Mouse (Mus musculus) cerebellum, adult 11 months (tissue): ENCODE data around the gene Taf1c.

Experiments
- DNase-seq: peaks from one replicate; pipeline ENCODE4 v3.0.0; 2022

Taf1c gene

GRCm38 (mm10) chr8:119604996-119605395, at the start of gene Taf1c:
Gene Taf1c, minus strand, starts transcription at chr8:119605222.
- DNase-seq = peak; percentile 91

GRCm38 (mm10) chr8:119651324-119651723, 46.3 kb upstream of the Taf1c start:
- DNase-seq = no peak

- no peak for DNase-seq
These were observed 41.8 kb upstream of the Taf1c start for GRCm38 (mm10) chr8:119646846-119647245.

- no peak for DNase-seq
These were observed 41.2 kb upstream of the Taf1c start for GRCm38 (mm10) chr8:119646197-119646596.

GRCm38 (mm10) chr8:119644981-119645597, 40.1 kb upstream of the Taf1c start:
- DNase-seq = no peak

GRCm38 (mm10) chr8:119644429-119644960, 39.5 kb upstream of the Taf1c start:
- DNase-seq = no peak

- DNase-seq = no peak
These were observed 37.9 kb upstream of the Taf1c start for GRCm38 (mm10) chr8:119642960-119643359.

GRCm38 (mm10) chr8:119641058-119641457, 36.0 kb upstream of the Taf1c start:
- DNase-seq = no peak

- DNase-seq = no peak
These were observed 34.8 kb upstream of the Taf1c start for GRCm38 (mm10) chr8:119639798-119640197.

- no peak for DNase-seq
These were observed 33.2 kb upstream of the Taf1c start for GRCm38 (mm10) chr8:119638261-119638660.

GRCm38 (mm10) chr8:119637381-119637780, 32.4 kb upstream of the Taf1c start:
- no peak for DNase-seq

GRCm38 (mm10) chr8:119636766-119637165, 31.7 kb upstream of the Taf1c start:
- no peak for DNase-seq

GRCm38 (mm10) chr8:119635958-119636357, 30.9 kb upstream of the Taf1c start:
- no peak for DNase-seq

- DNase-seq = no peak
These were observed 30.4 kb upstream of the Taf1c start, which contains the start of gene Kcng4 for GRCm38 (mm10) chr8:119635378-119635777. Gene Kcng4, minus strand, starts transcription at chr8:119635680.

- DNase-seq = no peak
These were observed 29.8 kb upstream of the Taf1c start for GRCm38 (mm10) chr8:119634616-119635336.

GRCm38 (mm10) chr8:119632909-119633308, 27.9 kb upstream of the Taf1c start:
- no peak for DNase-seq

GRCm38 (mm10) chr8:119632246-119632645, 27.2 kb upstream of the Taf1c start:
- no peak for DNase-seq

GRCm38 (mm10) chr8:119630841-119631240, 25.8 kb upstream of the Taf1c start:
- DNase-seq = no peak

GRCm38 (mm10) chr8:119627613-119628359, 22.8 kb upstream of the Taf1c start:
- no peak for DNase-seq

- no peak for DNase-seq
These were observed 22.2 kb upstream of the Taf1c start for GRCm38 (mm10) chr8:119627199-119627598.

- no peak for DNase-seq
These were observed 20.8 kb upstream of the Taf1c start for GRCm38 (mm10) chr8:119625788-119626187.

- no peak for DNase-seq
These were observed 19.9 kb upstream of the Taf1c start for GRCm38 (mm10) chr8:119624916-119625315.

- DNase-seq = no peak
These were observed 18.7 kb upstream of the Taf1c start for GRCm38 (mm10) chr8:119623744-119624143.

GRCm38 (mm10) chr8:119623061-119623460, 18.0 kb upstream of the Taf1c start:
- DNase-seq = no peak
